Mouse (Mus musculus) forebrain, embryonic 12.5 days (tissue): Measurements from ENCODE around the gene Hsd17b2. TPM values are rescaled to one million over a fixed set of nuclear protein-coding genes. Genes with fewer than 3 reads are reported as not detected.
"Not testable (repeated sequence)": the region's sequence is repeated elsewhere in the genome, so short reads cannot be mapped to it uniquely, and the experiment has no call there.

ENCODE experiments used
- ATAC-seq: fragments of 200-750 bp; cut with Nextera tagmentation; 2 replicates; pipeline ENCODE4 v1.8.0; 2017; ENCODE audit warnings: moderate TSS enrichment; ENCODE audit not compliant: low FRiP score
- H3K27ac ChIP-seq: fragments of 300-500 bp; sonication (generic); 2 replicates; pipeline ENCODE4 v1.5.1; 2016; ENCODE audit warnings: mild to moderate bottlenecking
- H3K27me3 ChIP-seq: fragments of 300-500 bp; sonication (generic); 2 replicates; pipeline ENCODE4 v1.6.1; 2016; ENCODE audit warnings: mild to moderate bottlenecking
- H3K36me3 ChIP-seq: fragments of 300-500 bp; sonication (generic); replicated peaks from 2 replicates; pipeline ENCODE4 v1.6.1; 2016; ENCODE audit warnings: mild to moderate bottlenecking
- H3K4me1 ChIP-seq: fragments of 300-500 bp; sonication (generic); 2 replicates; pipeline ENCODE4 v1.6.1; 2016
- H3K4me2 ChIP-seq: fragments of 300-500 bp; sonication (generic); 2 replicates; pipeline ENCODE4 v1.6.1; 2016; ENCODE audit warnings: mild to moderate bottlenecking, moderate library complexity
- H3K4me3 ChIP-seq: fragments of 300-500 bp; sonication (generic); replicated peaks from 2 replicates; pipeline ENCODE4 v1.5.1; 2016; ENCODE audit warnings: mild to moderate bottlenecking
- H3K9ac ChIP-seq: fragments of 300-500 bp; sonication (generic); 2 replicates; pipeline ENCODE4 v1.6.1; 2016; ENCODE audit warnings: mild to moderate bottlenecking
- H3K9me3 ChIP-seq: fragments of 300-500 bp; sonication (generic); 2 replicates; pipeline ENCODE4 v1.6.1; 2016
- WGBS: fragments of 180-500 bp; shearing (Covaris S2); methylation state at CpG from one replicate; pipeline ENCODE4 v1.1.7; 2016; 5-methylcytosine and 5-hydroxymethylcytosine counted together
- polyA plus RNA-seq: library from polyadenylated mRNA; unstranded; fragments of >200 nt; fragmentation: Nextera tagmentation; extraction: Ambion mirVana; gene quantifications from 2 replicates; pipeline ENCODE4 v1.2.1, GENCODE M21; 2016

The Hsd17b2 gene
- polyA plus RNA-seq, 1 experiment from 2014 or later = not detected

DNA sequence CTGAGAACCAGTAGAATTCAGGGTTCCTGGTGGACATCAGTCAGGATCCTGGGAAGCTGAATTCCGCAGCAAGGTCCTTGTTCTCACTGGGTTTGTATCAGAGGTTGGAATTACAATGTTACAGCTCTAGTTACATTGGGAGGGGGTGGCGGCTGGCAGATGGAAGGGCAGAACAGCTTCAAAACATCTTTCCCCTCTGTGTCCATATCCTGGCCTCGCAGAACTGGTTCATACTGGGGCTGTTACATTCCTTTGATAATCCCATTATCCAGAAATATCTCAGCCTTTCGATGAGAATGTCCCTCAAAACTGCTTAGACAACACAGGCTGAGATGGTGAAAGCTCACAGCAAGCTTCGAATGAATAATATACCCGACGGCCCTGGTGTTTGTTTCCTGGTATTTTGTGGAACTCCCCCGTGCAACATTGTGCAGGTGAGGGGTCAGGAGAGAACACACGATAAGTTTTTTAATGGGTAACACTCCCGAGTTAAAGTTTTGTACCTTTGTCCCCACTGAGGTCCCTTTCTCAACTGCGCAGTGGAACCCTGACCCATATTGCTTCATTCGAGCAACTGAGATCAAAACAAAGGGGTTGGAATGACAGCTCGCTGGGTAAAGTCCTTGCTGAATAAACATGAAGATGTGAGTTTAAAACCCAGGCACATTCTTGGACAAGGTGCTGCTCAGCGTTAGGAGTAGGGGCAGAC lies 16.6 kb downstream of the Hsd17b2 start:
- Histone ChIP-seq H3K4me1 (no peaks in the 10 kb centered on the region), H3K27ac (no peak overlapping the region), H3K9me3 (no peaks in the 10 kb centered on the region), H3K4me2 (no peak overlapping the region), H3K36me3 (no peaks in the 10 kb centered on the region), H3K4me3 (no peak overlapping the region), H3K9ac (no peak overlapping the region), H3K27me3 (no peaks in the 10 kb centered on the region)
- no peak for ATAC-seq
- 81% methylated on average over 14 of the region's 14 CpGs for WGBS

DNA sequence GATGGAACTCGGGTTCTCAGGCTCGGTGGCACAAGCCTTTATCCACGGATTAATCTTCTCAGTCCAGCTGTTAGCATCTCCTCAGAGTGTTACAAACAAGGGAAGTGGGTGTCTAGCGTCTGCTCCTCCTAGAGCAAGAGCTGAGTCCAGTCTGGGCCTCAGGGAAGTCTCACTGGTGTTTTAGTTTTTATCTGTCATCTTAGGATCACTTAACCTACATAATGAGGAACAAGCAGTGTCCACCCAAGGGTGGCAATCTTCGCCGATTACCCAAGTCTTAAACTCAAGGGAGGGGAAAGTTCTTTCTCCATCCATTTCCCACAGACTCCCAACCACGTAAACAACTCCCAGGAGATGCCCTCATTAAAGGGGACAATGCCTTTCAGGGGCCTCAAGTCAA lies 24.8 kb downstream of the Hsd17b2 start:
- WGBS = 67% methylated on average over 7 of the region's 7 CpGs
- ATAC-seq = no peak
- Histone ChIP-seq H3K4me2 (no peak overlapping the region), H3K27me3 (no peaks in the 10 kb centered on the region), H3K4me3 (no peak overlapping the region), H3K27ac (no peak overlapping the region), H3K9ac (no peak overlapping the region), H3K9me3 (no peaks in the 10 kb centered on the region), H3K36me3 (no peaks in the 10 kb centered on the region), H3K4me1 (0 out of 2 replicates have a peak, but pooled peaks cover 3% of the 10 kb centered on the region)

DNA sequence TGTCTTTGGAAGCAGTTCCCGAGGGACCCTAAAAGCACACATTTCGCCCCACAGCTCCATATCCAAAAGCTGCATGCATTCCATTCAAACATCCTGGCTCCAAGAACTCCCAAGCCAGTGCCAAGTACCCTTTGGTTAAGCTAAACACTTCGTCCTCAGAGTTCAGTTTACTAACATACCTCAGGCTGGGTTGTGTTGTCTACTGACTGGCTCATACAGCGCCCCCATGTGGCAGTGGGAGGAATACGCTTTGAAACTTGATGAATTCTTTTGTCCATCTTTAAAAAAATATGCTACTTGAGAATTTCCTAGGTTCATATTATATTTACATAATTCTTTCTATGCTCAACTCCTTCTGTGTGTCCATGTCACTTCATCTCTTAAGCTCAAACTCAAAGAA lies 25.9 kb downstream of the Hsd17b2 start:
- ATAC-seq = no peak
- Histone ChIP-seq H3K4me2 (no peak overlapping the region), H3K27me3 (no peaks in the 10 kb centered on the region), H3K4me3 (no peak overlapping the region), H3K9me3 (no peaks in the 10 kb centered on the region), H3K4me1 (0 out of 2 replicates have a peak, but pooled peaks cover 3% of the 10 kb centered on the region), H3K27ac (no peak overlapping the region), H3K9ac (no peak overlapping the region), H3K36me3 (no peaks in the 10 kb centered on the region)
- 61% methylated on average over 5 of the region's 5 CpGs for WGBS

DNA sequence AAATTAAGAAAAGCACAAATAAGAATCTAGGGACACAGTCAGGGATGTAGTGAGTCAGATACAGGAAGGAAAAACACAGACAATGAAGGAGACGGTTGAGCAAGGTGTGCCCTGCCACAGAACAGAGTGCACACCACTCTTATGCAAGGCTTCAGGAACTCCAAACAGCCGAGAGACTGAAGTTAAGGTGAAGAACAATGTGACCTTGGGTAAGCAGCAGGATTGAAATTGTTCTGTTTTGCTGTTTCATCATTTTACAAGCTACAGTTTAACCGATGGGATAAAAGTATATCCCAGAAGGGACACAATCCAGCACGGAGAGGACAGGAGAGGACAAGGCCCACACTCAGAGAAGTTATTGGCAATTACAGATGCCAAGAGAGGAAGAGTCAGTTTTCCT lies 26.5 kb downstream of the Hsd17b2 start:
- H3K4me3 ChIP-seq = no peak overlapping the region
- WGBS = 82% methylated on average over 4 of the region's 4 CpGs
- no peak overlapping the region for H3K9ac ChIP-seq
- H3K27ac ChIP-seq = no peak overlapping the region
- H3K36me3 ChIP-seq = no peaks in the 10 kb centered on the region
- ATAC-seq = no peak
- no peaks in the 10 kb centered on the region for H3K27me3 ChIP-seq
- no peaks in the 10 kb centered on the region for H3K9me3 ChIP-seq
- H3K4me1 ChIP-seq = 0 out of 2 replicates have a peak, but pooled peaks cover 3% of the 10 kb centered on the region
- H3K4me2 ChIP-seq = no peak overlapping the region

DNA sequence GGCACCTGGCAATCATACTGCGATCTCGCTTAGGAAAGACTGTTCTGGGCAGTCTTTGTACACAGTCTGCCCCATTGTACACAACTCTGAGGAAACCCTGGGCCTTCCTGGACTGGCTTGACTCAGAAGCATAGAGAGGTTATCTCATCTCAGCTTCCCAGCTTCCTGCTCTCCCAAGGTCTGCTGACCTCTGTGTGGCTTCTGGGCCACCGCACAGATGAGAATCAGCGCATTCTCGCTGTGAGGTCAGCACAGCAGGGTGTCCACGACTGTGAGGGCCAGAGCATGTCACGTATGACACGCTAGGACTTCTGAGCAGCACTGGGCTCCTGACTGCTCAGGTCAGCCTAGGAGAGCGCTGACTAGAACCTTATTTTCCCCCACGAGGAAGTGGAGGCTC lies 29.3 kb downstream of the Hsd17b2 start:
- Histone ChIP-seq H3K4me1 (0 out of 2 replicates have a peak, but pooled peaks cover 3% of the 10 kb centered on the region), H3K27ac (no peak overlapping the region), H3K4me2 (no peak overlapping the region), H3K36me3 (no peaks in the 10 kb centered on the region), H3K9me3 (no peaks in the 10 kb centered on the region), H3K4me3 (no peak overlapping the region), H3K27me3 (no peaks in the 10 kb centered on the region), H3K9ac (no peak overlapping the region)
- ATAC-seq = no peak
- 57% methylated on average over 10 of the region's 10 CpGs for WGBS

DNA sequence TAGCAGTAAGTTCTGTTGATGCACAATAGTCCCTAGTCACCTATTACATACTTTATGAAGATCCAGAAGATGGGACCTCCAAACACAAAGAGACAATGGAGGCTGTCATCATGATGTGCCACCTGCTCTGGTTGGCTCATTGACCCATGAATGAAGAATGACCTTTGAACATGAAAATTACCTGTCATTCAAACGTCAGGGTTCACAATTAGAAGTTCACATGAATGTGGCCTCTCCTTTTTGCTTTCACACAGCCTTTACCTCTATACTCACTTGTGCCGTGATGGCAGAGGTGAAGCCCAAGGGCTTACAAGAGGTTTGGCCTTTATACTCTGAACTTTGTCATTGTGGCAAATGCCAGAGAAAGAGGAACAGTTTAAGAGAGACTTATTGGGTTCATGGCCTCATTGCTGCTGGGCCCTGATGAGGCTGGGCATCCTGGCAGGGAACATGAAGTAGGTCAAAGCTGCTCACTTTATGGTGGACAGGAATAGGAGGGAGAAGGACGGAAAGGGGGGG lies 35.0 kb downstream of the Hsd17b2 start:
- Histone ChIP-seq H3K9me3 (no peaks in the 10 kb centered on the region), H3K4me1 (no peaks in the 10 kb centered on the region), H3K27me3 (no peaks in the 10 kb centered on the region), H3K4me3 (no peak overlapping the region), H3K9ac (no peak overlapping the region), H3K36me3 (no peaks in the 10 kb centered on the region), H3K27ac (no peak overlapping the region), H3K4me2 (no peak overlapping the region)
- 66% methylated on average over 3 of the region's 3 CpGs for WGBS
- ATAC-seq = no peak

DNA sequence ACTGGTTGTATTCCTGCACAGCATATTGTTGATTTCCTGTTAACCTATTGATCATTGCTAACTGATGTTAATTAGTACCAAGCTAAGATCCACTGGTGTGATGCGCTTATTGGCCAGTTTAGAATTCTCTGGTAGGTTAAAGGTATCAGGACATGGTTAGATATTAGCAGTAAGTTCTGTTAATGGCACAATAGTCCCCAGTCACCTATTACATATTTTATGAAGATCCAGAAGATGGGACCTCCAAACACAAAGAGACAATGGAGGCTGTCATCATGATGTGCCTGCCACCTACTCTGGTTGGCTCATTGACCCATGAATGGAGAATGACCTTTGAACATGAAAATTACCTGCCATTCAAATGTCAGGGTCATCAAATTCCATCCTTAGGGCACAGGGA lies 36.5 kb downstream of the Hsd17b2 start:
- H3K4me3 ChIP-seq, H3K27ac ChIP-seq, H3K9ac ChIP-seq, H3K4me1 ChIP-seq, H3K36me3 ChIP-seq, ATAC-seq, H3K9me3 ChIP-seq, H3K27me3 ChIP-seq, H3K4me2 ChIP-seq: not testable (repeated sequence)
- 93% methylated on average over 1 of the region's 1 CpGs for WGBS

DNA sequence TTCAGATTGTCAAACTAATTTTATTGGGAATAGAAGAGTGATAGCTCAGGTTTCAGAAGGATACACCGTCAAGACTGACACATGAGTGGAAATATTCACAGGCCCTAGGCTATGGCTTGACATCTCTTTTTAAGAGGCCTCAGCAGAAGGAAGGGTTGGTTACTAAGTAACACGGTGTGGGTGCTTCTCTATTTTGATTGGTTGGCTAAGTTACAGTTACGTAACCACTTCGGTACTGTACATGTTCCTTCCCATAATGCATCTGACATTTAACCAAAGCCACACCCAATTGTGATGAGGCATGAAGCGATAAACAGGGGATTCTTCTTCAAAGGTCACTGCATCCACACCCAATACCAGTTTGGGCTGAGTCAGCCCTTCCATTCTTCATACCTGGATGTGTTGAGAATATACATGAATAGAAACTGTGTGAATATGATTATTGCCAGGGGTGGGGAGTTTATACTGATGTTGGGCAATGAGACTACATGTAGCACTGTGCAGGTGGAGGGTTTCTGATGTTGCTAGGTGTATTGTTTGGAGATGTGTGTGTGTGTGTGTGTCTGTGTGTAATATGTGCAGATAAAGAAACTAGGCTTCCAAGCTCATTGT lies 38.8 kb downstream of the Hsd17b2 start:
- 91% methylated on average over 5 of the region's 5 CpGs for WGBS
- Histone ChIP-seq H3K9me3 (no peaks in the 10 kb centered on the region), H3K36me3 (no peaks in the 10 kb centered on the region), H3K4me2 (no peak overlapping the region), H3K9ac (no peak overlapping the region), H3K27me3 (no peaks in the 10 kb centered on the region), H3K27ac (no peak overlapping the region), H3K4me3 (no peak overlapping the region), H3K4me1 (peaks cover 6% of the 10 kb centered on the region; the same call in 1 of the 2 replicates)
- ATAC-seq = no peak

DNA sequence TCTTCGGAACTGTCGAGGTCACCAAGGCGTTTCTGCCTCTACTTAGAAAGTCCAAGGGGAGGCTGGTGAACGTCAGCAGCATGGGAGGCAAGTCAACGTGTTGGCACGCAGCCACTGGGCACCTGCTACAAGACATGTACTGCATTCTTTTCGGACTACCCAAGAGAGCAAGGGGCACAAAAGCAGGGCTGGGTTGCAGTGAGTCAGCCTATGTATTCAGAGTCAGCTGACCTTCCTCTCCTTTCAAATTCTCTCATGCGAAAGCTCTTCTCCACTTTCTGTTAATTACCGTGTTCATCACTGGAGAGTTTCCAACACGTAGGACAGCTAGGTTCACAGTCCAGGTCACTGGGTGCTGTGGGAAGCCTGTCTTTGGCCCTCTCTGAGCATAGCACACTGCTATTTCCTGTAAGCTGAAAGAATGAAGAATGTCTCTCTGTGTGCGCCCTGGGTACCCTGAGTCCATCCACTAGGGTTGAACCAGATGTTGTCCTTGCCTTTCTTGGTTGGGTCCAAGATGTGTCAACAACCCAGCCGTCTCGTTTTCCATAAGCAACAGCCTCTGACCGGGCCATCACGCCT lies 40.8 kb downstream of the Hsd17b2 start:
- Histone ChIP-seq H3K36me3 (no peaks in the 10 kb centered on the region), H3K4me2 (no peak overlapping the region), H3K27me3 (no peaks in the 10 kb centered on the region), H3K9me3 (no peaks in the 10 kb centered on the region), H3K4me3 (no peak overlapping the region), H3K9ac (no peak overlapping the region), H3K4me1 (peaks cover 6% of the 10 kb centered on the region; the same call in 1 of the 2 replicates), H3K27ac (no peak overlapping the region)
- WGBS = 78% methylated on average over 15 of the region's 15 CpGs
- no peak for ATAC-seq

DNA sequence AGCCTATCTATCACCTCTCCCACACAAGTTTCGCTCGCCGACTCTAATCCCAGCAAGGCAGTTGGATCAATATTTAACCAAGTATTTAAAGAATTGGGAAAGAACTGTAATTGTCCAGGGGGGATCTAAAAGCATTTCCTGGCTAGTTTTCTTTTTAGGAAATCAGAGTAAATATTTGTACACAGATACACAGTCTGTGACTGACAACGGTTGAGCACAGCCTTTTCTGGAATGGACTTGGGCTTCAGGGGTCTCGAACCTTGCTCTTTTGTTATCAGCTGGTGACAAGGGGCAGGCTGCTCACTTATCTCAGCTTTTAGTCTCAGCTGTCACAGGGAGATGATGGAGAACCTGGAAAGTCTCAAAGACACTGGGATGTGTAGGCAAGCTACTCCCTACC lies 44.9 kb downstream of the Hsd17b2 start:
- 92% methylated on average over 5 of the region's 5 CpGs for WGBS
- H3K9ac ChIP-seq = no peak overlapping the region
- peaks cover 6% of the 10 kb centered on the region; the same call in 1 of the 2 replicates for H3K4me1 ChIP-seq
- no peak overlapping the region for H3K4me2 ChIP-seq
- H3K27me3 ChIP-seq = no peaks in the 10 kb centered on the region
- H3K36me3 ChIP-seq = no peaks in the 10 kb centered on the region
- H3K4me3 ChIP-seq = no peak overlapping the region
- no peaks in the 10 kb centered on the region for H3K9me3 ChIP-seq
- H3K27ac ChIP-seq = no peak overlapping the region
- no peak for ATAC-seq

DNA sequence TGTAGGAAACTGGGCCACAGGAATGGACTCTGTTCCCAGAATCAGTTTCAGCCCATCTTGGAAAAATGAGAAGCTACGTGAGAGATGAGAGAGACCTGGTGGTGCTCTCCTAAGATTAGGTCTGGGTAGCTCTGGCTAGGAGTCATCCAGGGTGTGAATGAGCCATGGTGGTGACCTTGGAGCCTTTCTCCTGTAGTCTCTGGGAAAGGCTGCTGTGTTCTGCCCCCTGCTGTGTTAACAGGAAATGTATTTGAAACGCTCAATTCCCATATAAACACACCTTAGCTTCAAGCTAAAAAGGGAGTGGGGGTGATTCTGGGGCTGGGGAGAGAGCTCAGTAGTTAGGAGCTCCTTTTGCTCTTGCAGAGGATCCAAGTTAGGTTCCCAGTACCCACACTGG lies 45.7 kb downstream of the Hsd17b2 start:
- H3K9ac ChIP-seq = no peak overlapping the region
- WGBS = 64% methylated on average over 2 of the region's 2 CpGs
- peaks cover 4% of the 10 kb centered on the region; the same call in 1 of the 2 replicates for H3K4me1 ChIP-seq

DNA sequence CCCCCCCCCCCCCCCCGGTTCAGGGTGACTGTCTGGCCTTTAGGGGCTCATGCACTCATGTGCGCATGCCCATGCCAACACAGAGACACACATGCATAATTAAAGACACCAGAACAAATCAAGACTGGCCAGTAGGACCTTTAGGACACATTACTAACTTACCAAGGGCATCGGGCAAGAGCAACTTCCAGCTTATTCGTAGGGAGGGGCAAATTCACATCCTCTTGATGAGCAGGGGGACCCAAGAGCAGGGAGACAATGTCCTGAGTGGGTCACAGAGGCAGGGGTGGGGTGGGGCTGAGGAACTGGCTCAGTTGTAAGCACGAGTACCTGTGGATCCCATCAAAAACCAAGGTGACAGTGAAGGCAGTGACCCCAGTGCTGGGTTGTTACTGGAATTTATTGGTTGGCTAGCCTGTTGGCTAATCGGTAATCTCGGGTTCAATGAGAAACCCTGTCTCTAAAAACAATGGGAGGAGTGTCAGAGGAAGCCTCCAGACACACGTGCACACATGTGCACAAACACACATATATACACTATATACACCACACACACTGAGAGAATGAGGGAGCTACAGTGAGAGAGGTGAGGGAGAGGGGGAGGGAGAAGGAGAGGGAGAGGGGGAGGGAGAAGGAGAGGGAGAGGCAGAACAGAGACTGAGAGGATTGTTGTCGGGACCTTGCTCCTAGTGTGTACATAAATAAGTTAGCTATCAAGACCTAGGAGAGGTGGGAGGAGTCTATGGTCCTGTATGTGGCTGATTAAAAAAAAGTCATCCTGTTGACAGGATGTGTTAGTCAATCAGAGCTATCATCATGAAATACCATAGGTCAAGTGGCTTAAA lies 46.4 kb downstream of the Hsd17b2 start:
- no peaks in the 10 kb centered on the region for H3K4me1 ChIP-seq
- 83% methylated on average over 8 of the region's 9 CpGs for WGBS
- no peaks in the 10 kb centered on the region for H3K36me3 ChIP-seq
- H3K9me3 ChIP-seq = no peaks in the 10 kb centered on the region
- ATAC-seq = no peak
- H3K27ac ChIP-seq = no peak overlapping the region
- H3K4me3 ChIP-seq = no peak overlapping the region
- H3K4me2 ChIP-seq = no peak overlapping the region
- H3K9ac ChIP-seq = no peak overlapping the region
- H3K27me3 ChIP-seq = no peaks in the 10 kb centered on the region

More for the DNA sequence above, 45.7 kb downstream of the Hsd17b2 start:
- Histone ChIP-seq H3K4me3 (no peak overlapping the region), H3K27me3 (no peaks in the 10 kb centered on the region), H3K9me3 (no peaks in the 10 kb centered on the region), H3K36me3 (no peaks in the 10 kb centered on the region), H3K4me2 (no peak overlapping the region), H3K27ac (no peak overlapping the region)
- ATAC-seq = no peak
